Mouse (Mus musculus): ENCODE data around the gene Rbp4.

- TF ChIP-seq GATA1 (IDR thresholded peaks at IDR 0.05; ENCODE audit: borderline replicate concordance, low read length): no peak
- TF ChIP-seq FLI1 (IDR thresholded peaks at IDR 0.05; ENCODE audit: low read length): no peak
Observed at GRCm38 (mm10) chr19:38086948-38087551, 38.0 kb downstream of the Rbp4 start.
